Mouse (Mus musculus) thymus, adult 2 months (tissue): ENCODE results near the gene Rnf126.

Source experiments
- CTCF ChIP-seq: fragments of 200-500 bp; IDR thresholded peaks from 2 replicates; pipeline ENCODE4 v1.5.1; 2012; ENCODE audit warnings: mild to moderate bottlenecking, control low read depth, low read length, moderate library complexity, borderline replicate concordance; ENCODE audit not compliant: control insufficient read depth, poor library complexity, insufficient read depth; ENCODE audit errors: extremely low read depth
- POLR2A ChIP-seq: fragments of 200-500 bp; IDR thresholded peaks from 2 replicates; pipeline ENCODE4 v1.6.1; 2012; ENCODE audit warnings: mild to moderate bottlenecking, low read length, control low read depth, moderate library complexity; ENCODE audit not compliant: control insufficient read depth, poor library complexity, insufficient read depth; ENCODE audit errors: extremely low read depth

- TF ChIP-seq POLR2A: no peak
- 0 out of 2 replicates have a peak, but pooled peaks have one; percentile 55 for TF ChIP-seq CTCF
Measured at GRCm38 (mm10) chr10:79712499-79713126, 54.1 kb downstream of the Rnf126 start.
